Mouse (Mus musculus): ENCODE data around the gene Gnpat. TPM values are rescaled to one million over a fixed set of nuclear protein-coding genes. Genes with fewer than 3 reads are reported as not detected.

The Gnpat gene
- total and polyA plus RNA-seq, 3 experiments, result 62.3 to 91.5 (median 89.1) TPM

DNA sequence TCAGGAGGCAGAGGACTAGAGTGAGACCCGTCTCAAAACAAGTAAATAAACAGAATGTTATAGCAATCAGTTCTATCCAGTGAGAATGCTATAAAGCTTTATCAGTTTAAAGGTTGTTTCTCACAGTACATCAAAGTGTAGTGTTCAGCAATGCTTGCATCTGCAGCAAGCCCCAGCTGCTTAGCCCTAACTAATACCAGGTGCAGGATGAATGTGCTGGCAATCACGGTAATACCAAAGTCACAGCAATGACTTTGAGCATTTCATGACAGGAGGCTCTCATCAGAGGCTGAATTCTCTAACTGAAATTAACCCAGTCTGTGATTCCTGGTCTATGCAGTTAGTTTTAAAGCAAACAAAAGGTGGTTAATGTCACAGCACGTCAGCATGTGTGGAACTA is 29.8 kb downstream of the Gnpat start:
- Histone ChIP-seq H3K27me3 (replicated peaks) (no peaks in the 10 kb centered on the region), H3K36me3 (replicated peaks in 1 of 2; ENCODE audit: control insufficient read depth in 1 of 2, insufficient read depth in 1 of 2, low read length in 1 of 2) (peaks cover 51 to 84% of the 10 kb centered on the region in 2 experiments)
- in situ Hi-C loops (cut with MboI; ENCODE audit: low pct_ligation_motif_present, low pct_unique_long_range_greater_than_20kb, low sequenced_read_pairs), result no loop called here

GRCm38 (mm10) chr8:124896010-124896631 is 33.3 kb downstream of the Gnpat start:
- DNase-seq (ENCODE audit: extremely low read depth), result no peak
- Histone ChIP-seq H3K9me3 (replicated peaks; ENCODE audit: low read length) (no peaks in the 10 kb centered on the region), H3K9ac (ENCODE audit: insufficient read depth, low read depth) (no peak overlapping the region), H3K36me3 (replicated peaks in 1 of 2; ENCODE audit: control insufficient read depth in 1 of 2, insufficient read depth in 1 of 2, low read length in 1 of 2) (peaks cover 30 to 70% of the 10 kb centered on the region in 2 experiments), H3K27me3 (replicated peaks) (no peaks in the 10 kb centered on the region), H3K4me1 (ENCODE audit: control insufficient read depth in 1 of 2, insufficient read depth in 2 of 2) (peaks cover 15 to 43% of the 10 kb centered on the region in 2 experiments), H3K79me2 (replicated peaks; ENCODE audit: control insufficient read depth, extremely low read depth, insufficient read depth, poor library complexity, severe bottlenecking) (peaks cover 28% of the 10 kb centered on the region), H3K4me2 (ENCODE audit: insufficient read depth, low read depth, poor library complexity, severe bottlenecking) (peak overlapping the region; percentile 45), H3K27ac (ENCODE audit: insufficient read depth, low read depth) (no peak overlapping the region), H3K4me3 (replicated peaks in 1 of 3; ENCODE audit: low read depth in 2 of 3, low read length in 2 of 3, poor library complexity in 1 of 3) (peak overlapping the region in 2 of 3 experiments; percentile 93 to 97)
- TF ChIP-seq RAD21 (IDR thresholded peaks at IDR 0.05; ENCODE audit: low read depth, low read length), result no peak
- no peak for TF ChIP-seq POLR2AphosphoS2 (IDR thresholded peaks at IDR 0.05; ENCODE audit: low read depth, low read length)
- no peak for TF ChIP-seq CHD1 (IDR thresholded peaks at IDR 0.05; ENCODE audit: low read depth, low read length)
- no peak for TF ChIP-seq TBP (conservative IDR thresholded peaks at IDR 0.05; ENCODE audit: low read depth, low read length)
- no peak for TF ChIP-seq MAFK (IDR thresholded peaks at IDR 0.05; ENCODE audit: insufficient replicate concordance, low read length)
- no peak for TF ChIP-seq IRF4 (IDR thresholded peaks at IDR 0.05; ENCODE audit: low read depth, low read length)
- no peak for TF ChIP-seq ELF1 (IDR thresholded peaks at IDR 0.05; ENCODE audit: low read depth, low read length)
- no peak for TF ChIP-seq ZC3H11A (IDR thresholded peaks at IDR 0.05; ENCODE audit: low read depth, low read length)
- dilution Hi-C loops (cut with MboI; ENCODE audit: extremely low pct_ligation_motif_present, extremely low pct_unique_long_range_greater_than_20kb, low sequenced_read_pairs) (no loop called here), in situ Hi-C loops (cut with MboI; ENCODE audit: low pct_ligation_motif_present, low pct_unique_long_range_greater_than_20kb, low sequenced_read_pairs) (no loop called here)

More for the DNA sequence above, 29.8 kb downstream of the Gnpat start:
- TF ChIP-seq ZNF384 (IDR thresholded peaks at IDR 0.05; ENCODE audit: low read depth, low read length), result no peak
- TF ChIP-seq USF2 (conservative IDR thresholded peaks at IDR 0.05; ENCODE audit: low read depth, low read length), result no peak
- TF ChIP-seq ZKSCAN1 (IDR thresholded peaks at IDR 0.05; ENCODE audit: borderline replicate concordance, low read depth, low read length), result no peak
- no peak for TF ChIP-seq ZMIZ1 (IDR thresholded peaks at IDR 0.05; ENCODE audit: low read depth, low read length)
- TF ChIP-seq KAT2A (IDR thresholded peaks at IDR 0.05; ENCODE audit: insufficient replicate concordance, low read length), result no peak
- no peak for TF ChIP-seq BHLHE40 (IDR thresholded peaks at IDR 0.05; ENCODE audit: low read depth, low read length)
- no peak for TF ChIP-seq NELFE (IDR thresholded peaks at IDR 0.05; ENCODE audit: low read depth, low read length)
- no peak for TF ChIP-seq CTCF (conservative IDR thresholded peaks at IDR 0.05 in 1 of 2, IDR thresholded peaks at IDR 0.05 in 1 of 2; ENCODE audit: low read depth in 2 of 2, low read length in 2 of 2)
- TF ChIP-seq MAFK (IDR thresholded peaks at IDR 0.05; ENCODE audit: insufficient replicate concordance, low read length), result no peak
- no peak for TF ChIP-seq MEF2A (IDR thresholded peaks at IDR 0.05; ENCODE audit: borderline replicate concordance, low read depth, low read length)
- no peak for TF ChIP-seq RCOR1 (conservative IDR thresholded peaks at IDR 0.05; ENCODE audit: low read depth, low read length)
- TF ChIP-seq ETS1 (conservative IDR thresholded peaks at IDR 0.05; ENCODE audit: low read depth, low read length), result no peak
- TF ChIP-seq IRF4 (IDR thresholded peaks at IDR 0.05; ENCODE audit: low read depth, low read length), result no peak
- TF ChIP-seq MYC (IDR thresholded peaks at IDR 0.05; ENCODE audit: low read depth, low read length), result no peak
- no peak for TF ChIP-seq ELF1 (IDR thresholded peaks at IDR 0.05; ENCODE audit: low read depth, low read length)
- no peak for TF ChIP-seq HCFC1 (IDR thresholded peaks at IDR 0.05; ENCODE audit: low read depth, low read length)
- no peak for TF ChIP-seq EP300 (IDR thresholded peaks at IDR 0.05; ENCODE audit: low read length)
- no peak for TF ChIP-seq ZC3H11A (IDR thresholded peaks at IDR 0.05; ENCODE audit: low read depth, low read length)
- no peak for TF ChIP-seq SMC3 (IDR thresholded peaks at IDR 0.05; ENCODE audit: low read depth, low read length)
- DNase-seq (ENCODE audit: extremely low read depth), result no peak
- no peak overlapping the region for H3K9ac ChIP-seq (ENCODE audit: insufficient read depth, low read depth)
- H3K27ac ChIP-seq (ENCODE audit: insufficient read depth, low read depth), result no peak overlapping the region
- peaks cover 4% of the 10 kb centered on the region for H3K9me3 ChIP-seq (replicated peaks; ENCODE audit: low read length)
- no peak overlapping the region for H3K4me3 ChIP-seq (replicated peaks in 1 of 3; ENCODE audit: low read depth in 2 of 3, low read length in 2 of 3, poor library complexity in 1 of 3)
- peaks cover 10% of the 10 kb centered on the region for H3K79me2 ChIP-seq (replicated peaks; ENCODE audit: control insufficient read depth, extremely low read depth, insufficient read depth, poor library complexity, severe bottlenecking)
- dilution Hi-C loops (cut with MboI; ENCODE audit: extremely low pct_ligation_motif_present, extremely low pct_unique_long_range_greater_than_20kb, low sequenced_read_pairs), result no loop called here
- H3K4me1 ChIP-seq (ENCODE audit: control insufficient read depth in 1 of 2, insufficient read depth in 2 of 2), result peaks cover 12 to 34% of the 10 kb centered on the region in 2 experiments
- H3K4me2 ChIP-seq (ENCODE audit: insufficient read depth, low read depth, poor library complexity, severe bottlenecking), result no peak overlapping the region

All from CH12.LX (cell line).